Mouse (Mus musculus): ENCODE measurements around the gene Cacna1g. TPM values are rescaled to one million over a fixed set of nuclear protein-coding genes. Genes with fewer than 3 reads are reported as not detected.

Cacna1g gene
- polyA plus RNA-seq, 1 experiment from 2014 or later: 6.6 TPM

GRCm38 (mm10) chr11:94498093-94498996 is 24.3 kb upstream of the Cacna1g start:
- 17% methylated on average over 19 of the region's 19 CpGs for WGBS
- Histone ChIP-seq H3K9ac (ENCODE audit: low read length) (peak overlapping the region; percentile 68), H3K4me1 (replicated peaks; ENCODE audit: control insufficient read depth, insufficient read depth, low read length) (peaks cover 29% of the 10 kb centered on the region), H3K4me3 (ENCODE audit: low read length) (peak overlapping the region; percentile 54), H3K27ac (ENCODE audit: low read length) (peak overlapping the region; percentile 96), H3K36me3 (ENCODE audit: control insufficient read depth, insufficient read depth, low read length) (peaks cover 2% of the 10 kb centered on the region), H3K4me2 (ENCODE audit: low read depth, low read length) (peak overlapping the region; percentile 58), H3K27me3 (ENCODE audit: control insufficient read depth, insufficient read depth, low read depth, low read length) (no peaks in the 10 kb centered on the region; the same call in 1 of the 2 replicates), H3K9me3 (ENCODE audit: control insufficient read depth, low read length) (no peaks in the 10 kb centered on the region)
- ATAC-seq (ENCODE audit: low read depth): peak; percentile 59

- Histone ChIP-seq H3K9ac (ENCODE audit: low read length) (peak overlapping the region; percentile 7; the same call in 1 of the 2 replicates), H3K4me3 (ENCODE audit: low read length) (no peak overlapping the region), H3K4me2 (ENCODE audit: low read depth, low read length) (peak overlapping the region; percentile 12), H3K36me3 (ENCODE audit: control insufficient read depth, insufficient read depth, low read length) (peaks cover 2% of the 10 kb centered on the region), H3K27me3 (ENCODE audit: control insufficient read depth, insufficient read depth, low read depth, low read length) (no peaks in the 10 kb centered on the region; the same call in 1 of the 2 replicates), H3K9me3 (ENCODE audit: control insufficient read depth, low read length) (no peaks in the 10 kb centered on the region), H3K27ac (ENCODE audit: low read length) (peak overlapping the region; percentile 70), H3K4me1 (replicated peaks; ENCODE audit: control insufficient read depth, insufficient read depth, low read length) (peaks cover 43% of the 10 kb centered on the region)
- ATAC-seq (ENCODE audit: low read depth): peak; percentile 31
- 54% methylated on average over 3 of the region's 3 CpGs for WGBS
Measured at GRCm38 (mm10) chr11:94495415-94495814, 21.4 kb upstream of the Cacna1g start.

- Histone ChIP-seq H3K27ac (ENCODE audit: low read length) (no peak overlapping the region), H3K4me2 (ENCODE audit: low read depth, low read length) (peak overlapping the region; percentile 78), H3K9me3 (ENCODE audit: control insufficient read depth, low read length) (no peaks in the 10 kb centered on the region), H3K36me3 (ENCODE audit: control insufficient read depth, insufficient read depth, low read length) (peaks cover 2% of the 10 kb centered on the region), H3K4me1 (replicated peaks; ENCODE audit: control insufficient read depth, insufficient read depth, low read length) (peaks cover 30% of the 10 kb centered on the region; the same call in 1 of the 2 replicates), H3K4me3 (ENCODE audit: low read length) (no peak overlapping the region), H3K27me3 (ENCODE audit: control insufficient read depth, insufficient read depth, low read depth, low read length) (no peaks in the 10 kb centered on the region; the same call in 1 of the 2 replicates), H3K9ac (ENCODE audit: low read length) (peak overlapping the region; percentile 19; the same call in 1 of the 2 replicates)
- 57% methylated on average over 7 of the region's 7 CpGs for WGBS
- ATAC-seq (ENCODE audit: low read depth): no peak
Measured at GRCm38 (mm10) chr11:94491749-94492099, 17.7 kb upstream of the Cacna1g start.

- Histone ChIP-seq H3K9ac (ENCODE audit: low read length) (peak overlapping the region; percentile 63), H3K27ac (ENCODE audit: low read length) (no peak overlapping the region), H3K27me3 (ENCODE audit: control insufficient read depth, insufficient read depth, low read depth, low read length) (no peaks in the 10 kb centered on the region; the same call in 1 of the 2 replicates), H3K4me3 (ENCODE audit: low read length) (peak overlapping the region; percentile 50), H3K9me3 (ENCODE audit: control insufficient read depth, low read length) (no peaks in the 10 kb centered on the region), H3K4me1 (replicated peaks; ENCODE audit: control insufficient read depth, insufficient read depth, low read length) (peaks cover 30% of the 10 kb centered on the region; the same call in 1 of the 2 replicates), H3K36me3 (ENCODE audit: control insufficient read depth, insufficient read depth, low read length) (peaks cover 2% of the 10 kb centered on the region), H3K4me2 (ENCODE audit: low read depth, low read length) (peak overlapping the region; percentile 78)
- 0 out of 2 replicates have a peak, but pooled peaks have one; percentile 26 for ATAC-seq (ENCODE audit: low read depth)
- 4% methylated on average over 53 of the region's 55 CpGs for WGBS
Measured at GRCm38 (mm10) chr11:94491035-94491748, 17.2 kb upstream of the Cacna1g start.

- peaks cover under 1% of the 10 kb centered on the region; the same call in 1 of the 2 replicates for H3K27me3 ChIP-seq (ENCODE audit: control insufficient read depth, insufficient read depth, low read depth, low read length)
- H3K9me3 ChIP-seq (ENCODE audit: control insufficient read depth, low read length): no peaks in the 10 kb centered on the region
- H3K9ac ChIP-seq (ENCODE audit: low read length): no peak overlapping the region
- no peak overlapping the region for H3K4me2 ChIP-seq (ENCODE audit: low read depth, low read length)
- no peak overlapping the region for H3K27ac ChIP-seq (ENCODE audit: low read length)
- H3K36me3 ChIP-seq (ENCODE audit: control insufficient read depth, insufficient read depth, low read length): no peaks in the 10 kb centered on the region
- 24% methylated on average over 4 of the region's 4 CpGs for WGBS
- H3K4me1 ChIP-seq (replicated peaks; ENCODE audit: control insufficient read depth, insufficient read depth, low read length): peaks cover 26% of the 10 kb centered on the region; the same call in 1 of the 2 replicates
- no peak overlapping the region for H3K4me3 ChIP-seq (ENCODE audit: low read length)
- no peak for ATAC-seq (ENCODE audit: low read depth)
Measured at GRCm38 (mm10) chr11:94489745-94490144, 15.7 kb upstream of the Cacna1g start.

- Histone ChIP-seq H3K4me2 (ENCODE audit: low read depth, low read length) (no peak overlapping the region), H3K9me3 (ENCODE audit: control insufficient read depth, low read length) (no peaks in the 10 kb centered on the region), H3K9ac (ENCODE audit: low read length) (no peak overlapping the region), H3K27me3 (ENCODE audit: control insufficient read depth, insufficient read depth, low read depth, low read length) (peaks cover 2% of the 10 kb centered on the region; the same call in 1 of the 2 replicates), H3K36me3 (ENCODE audit: control insufficient read depth, insufficient read depth, low read length) (no peaks in the 10 kb centered on the region), H3K4me1 (replicated peaks; ENCODE audit: control insufficient read depth, insufficient read depth, low read length) (peaks cover 25% of the 10 kb centered on the region; the same call in 1 of the 2 replicates), H3K27ac (ENCODE audit: low read length) (no peak overlapping the region), H3K4me3 (ENCODE audit: low read length) (no peak overlapping the region)
- WGBS: 79% methylated on average over 11 of the region's 11 CpGs
- no peak for ATAC-seq (ENCODE audit: low read depth)
Measured at GRCm38 (mm10) chr11:94488767-94489533, 15.0 kb upstream of the Cacna1g start.

- peaks cover 2% of the 10 kb centered on the region; the same call in 1 of the 2 replicates for H3K27me3 ChIP-seq (ENCODE audit: control insufficient read depth, insufficient read depth, low read depth, low read length)
- peak within 1 kb of the TSS; percentile 20 for H3K4me3 ChIP-seq (ENCODE audit: low read length)
- no peak within 1 kb of the TSS for H3K9ac ChIP-seq (ENCODE audit: low read length)
- no peak within 1 kb of the TSS for H3K27ac ChIP-seq (ENCODE audit: low read length)
- H3K4me1 ChIP-seq (replicated peaks; ENCODE audit: control insufficient read depth, insufficient read depth, low read length): peaks cover 12% of the 10 kb centered on the region; the same call in 1 of the 2 replicates
- peak; percentile 69 for ATAC-seq (ENCODE audit: low read depth)
- peak within 1 kb of the TSS; percentile 30; the same call in 1 of the 2 replicates for H3K4me2 ChIP-seq (ENCODE audit: low read depth, low read length)
- WGBS: 2% methylated on average over 24 of the region's 24 CpGs
- H3K36me3 ChIP-seq (ENCODE audit: control insufficient read depth, insufficient read depth, low read length): no peaks in the 10 kb centered on the region
- no peaks in the 10 kb centered on the region for H3K9me3 ChIP-seq (ENCODE audit: control insufficient read depth, low read length)
Measured at GRCm38 (mm10) chr11:94486001-94486400, 12.0 kb upstream of the Cacna1g start, which contains the start of gene Spata20. TSS of gene Spata20 (minus strand) at chr11:94486179.

- Histone ChIP-seq H3K9ac (ENCODE audit: low read length) (no peak overlapping the region), H3K4me2 (ENCODE audit: low read depth, low read length) (no peak overlapping the region), H3K9me3 (ENCODE audit: control insufficient read depth, low read length) (no peaks in the 10 kb centered on the region), H3K27ac (ENCODE audit: low read length) (no peak overlapping the region), H3K4me1 (replicated peaks; ENCODE audit: control insufficient read depth, insufficient read depth, low read length) (peaks cover 8% of the 10 kb centered on the region; the same call in 1 of the 2 replicates), H3K36me3 (ENCODE audit: control insufficient read depth, insufficient read depth, low read length) (no peaks in the 10 kb centered on the region), H3K27me3 (ENCODE audit: control insufficient read depth, insufficient read depth, low read depth, low read length) (peaks cover 2% of the 10 kb centered on the region; the same call in 1 of the 2 replicates), H3K4me3 (ENCODE audit: low read length) (no peak overlapping the region)
- 59% methylated on average over 5 of the region's 5 CpGs for WGBS
- ATAC-seq (ENCODE audit: low read depth): no peak
Measured at GRCm38 (mm10) chr11:94485223-94485622, 11.2 kb upstream of the Cacna1g start.
